In genomic region chr6:128836191-128836954, GRCm38 (mm10) we compare ENCODE assay signal across 23 mouse cellular contexts. TPM values are rescaled to one million over a fixed set of nuclear protein-coding genes. Genes with fewer than 3 reads are reported as not detected.
A peak's percentile ranks its signal among the peaks of the same experiment; 100 is the strongest.
DNase-seq lines count a peak whose midpoint lies in the region; ATAC-seq lines count a peak whose summit lies in the region.
"Had no signal": no experiment of that assay in that cellular context is flagged by ENCODE, and none has a peak within 500 bp of the region (broad histone marks: within the 10 kb centered on the region; RNA-seq: fewer than 3 reads in every experiment).

No protein-coding gene starts in this region.

- no peak for ATAC-seq in hindbrain, embryonic 13.5 days (ENCODE audit: low FRiP score)
- no peak for ATAC-seq in hindbrain, embryonic 11.5 days (ENCODE audit: low FRiP score)
- no peak for ATAC-seq in liver, embryonic 15.5 days (ENCODE audit: insufficient read depth)
- no peak for ATAC-seq in erythroid progenitor cell, adult 5-6 weeks (replicated peaks; ENCODE audit: low FRiP score, poor library complexity, severe bottlenecking)

- peak overlapping the region; percentile 67; the same call in 1 of the 2 replicates for H3K4me3 ChIP-seq in hindbrain, embryonic 13.5 days
- no peak overlapping the region for H3K4me3 ChIP-seq in hindbrain, embryonic 11.5 days (ENCODE audit: low read depth, low read length)
- no peak overlapping the region for H3K4me3 ChIP-seq in liver, embryonic 15.5 days (replicated peaks)

- DNase-seq in hindbrain, embryonic 11.5 days (ENCODE audit: low spot score) = no peak
- DNase-seq in CD4-positive helper T cell, adult 2 months (ENCODE audit: low read depth, low spot score) = peak; percentile 86
- peak; percentile 80 for DNase-seq in T-cell, adult 2 months (ENCODE audit: low spot score)
- no peak for DNase-seq in layer of hippocampus, postnatal 10 days (ENCODE audit: low spot score in 2 of 2)
- DNase-seq: cerebellum, postnatal 36 days; gastrocnemius, postnatal 36 days; heart, postnatal 4 days; kidney, adult 9 months; thymus, postnatal 36 days had no signal

- peaks cover 18% of the 10 kb centered on the region for H3K4me1 ChIP-seq in hindbrain, embryonic 13.5 days (replicated peaks)
- no peaks in the 10 kb centered on the region for H3K4me1 ChIP-seq in hindbrain, embryonic 11.5 days (replicated peaks; ENCODE audit: control insufficient read depth, insufficient read depth, low read length)
- peaks cover 41% of the 10 kb centered on the region for H3K4me1 ChIP-seq in liver, embryonic 15.5 days (replicated peaks)

- H3K9ac ChIP-seq in hindbrain, embryonic 13.5 days = no peak overlapping the region
- no peak overlapping the region for H3K9ac ChIP-seq in hindbrain, embryonic 11.5 days (ENCODE audit: low read depth, low read length)
- H3K9ac ChIP-seq in liver, embryonic 15.5 days = no peak overlapping the region
- H3K9ac ChIP-seq: limb, embryonic 13.5 days had no signal

- 71% methylated on average over 8 of the region's 8 CpGs for WGBS in hindbrain, embryonic 13.5 days
- WGBS in hindbrain, embryonic 11.5 days = 77% methylated on average over 8 of the region's 8 CpGs
- WGBS in liver, embryonic 15.5 days (ENCODE audit: insufficient replicate concordance) = 23% methylated on average over 8 of the region's 8 CpGs

- H3K36me3 ChIP-seq in hindbrain, embryonic 13.5 days = no peaks in the 10 kb centered on the region
- H3K36me3 ChIP-seq in hindbrain, embryonic 11.5 days (ENCODE audit: control insufficient read depth, insufficient read depth, low read length) = no peaks in the 10 kb centered on the region
- no peaks in the 10 kb centered on the region for H3K36me3 ChIP-seq in liver, embryonic 15.5 days (replicated peaks)
- H3K36me3 ChIP-seq: heart, embryonic 12.5 days; limb, embryonic 13.5 days had no signal

- no peaks in the 10 kb centered on the region for H3K9me3 ChIP-seq in hindbrain, embryonic 13.5 days
- no peaks in the 10 kb centered on the region for H3K9me3 ChIP-seq in hindbrain, embryonic 11.5 days (ENCODE audit: control insufficient read depth, low read length)
- H3K9me3 ChIP-seq in liver, embryonic 15.5 days (replicated peaks) = no peaks in the 10 kb centered on the region
- H3K9me3 ChIP-seq: heart, embryonic 12.5 days; limb, embryonic 13.5 days had no signal

- H3K27ac ChIP-seq in hindbrain, embryonic 13.5 days = no peak overlapping the region
- no peak overlapping the region for H3K27ac ChIP-seq in hindbrain, embryonic 11.5 days (ENCODE audit: low read depth, low read length)
- no peak overlapping the region for H3K27ac ChIP-seq in liver, embryonic 15.5 days (replicated peaks)

- no peak overlapping the region; the same call in 1 of the 2 replicates for H3K4me2 ChIP-seq in hindbrain, embryonic 13.5 days
- H3K4me2 ChIP-seq in hindbrain, embryonic 11.5 days (replicated peaks; ENCODE audit: low read depth, low read length) = no peak overlapping the region
- peak overlapping the region; percentile 15; the same call in 1 of the 2 replicates for H3K4me2 ChIP-seq in liver, embryonic 15.5 days

- no peaks in the 10 kb centered on the region for H3K27me3 ChIP-seq in hindbrain, embryonic 13.5 days
- no peaks in the 10 kb centered on the region for H3K27me3 ChIP-seq in hindbrain, embryonic 11.5 days (ENCODE audit: control insufficient read depth, insufficient read depth, low read length)
- no peaks in the 10 kb centered on the region for H3K27me3 ChIP-seq in liver, embryonic 15.5 days
- H3K27me3 ChIP-seq: heart, embryonic 12.5 days; limb, embryonic 13.5 days had no signal

RNA-seq across cellular contexts. Expression of gene Klrb1b, which starts 10.2 kb away (rescaled TPM):
- polyA plus RNA-seq in hindbrain, embryonic 13.5 days (2015; fragmentation: Nextera tagmentation; extraction: Ambion mirVana) = 0.08 TPM in 1 of 2 replicates, not detected in the other
- polyA plus RNA-seq in hindbrain, embryonic 11.5 days (2014; fragmentation: Nextera tagmentation; extraction: Ambion mirVana) = not detected in 2 replicates
- 0.18 and 0.23 TPM in 2 replicates for polyA plus RNA-seq in liver, embryonic 15.5 days (2015; fragmentation: Nextera tagmentation; extraction: Ambion mirVana)
- 2.9 TPM in 1 of 2 replicates, not detected in the other for total RNA-seq in erythroid progenitor cell, adult 5-6 weeks (2015; ENCODE audit: low replicate concordance)
- total RNA-seq in erythroid progenitor cell, adult 5-6 weeks (2017; ENCODE audit: low replicate concordance) = not detected in 2 replicates
- not detected for total RNA-seq in layer of hippocampus, postnatal 10 days (2021)
- total RNA-seq: gastrocnemius, postnatal 36 days; heart, postnatal 4 days; layer of hippocampus, adult 18-20 months; left cerebral cortex, adult 18-20 months; midbrain, postnatal 0 days had no signal
- polyA plus RNA-seq: C2C12; embryonic facial prominence, embryonic 11.5 days; heart, embryonic 12.5 days; limb, embryonic 13.5 days; midbrain, postnatal 0 days; neural tube, embryonic 14.5 days had no signal

RNA-seq across cellular contexts. Expression of gene Gm44511, which starts 10.3 kb away (rescaled TPM):
- polyA plus RNA-seq in hindbrain, embryonic 13.5 days (2015; fragmentation: Nextera tagmentation; extraction: Ambion mirVana) = not detected in 2 replicates
- polyA plus RNA-seq in hindbrain, embryonic 11.5 days (2014; fragmentation: Nextera tagmentation; extraction: Ambion mirVana) = not detected in 2 replicates
- not detected in 2 replicates for polyA plus RNA-seq in liver, embryonic 15.5 days (2015; fragmentation: Nextera tagmentation; extraction: Ambion mirVana)
- not detected in 2 replicates for total RNA-seq in erythroid progenitor cell, adult 5-6 weeks (2015; ENCODE audit: low replicate concordance)
- not detected in 2 replicates for total RNA-seq in erythroid progenitor cell, adult 5-6 weeks (2017; ENCODE audit: low replicate concordance)
- total RNA-seq in layer of hippocampus, postnatal 10 days (2021) = not detected
- total RNA-seq: gastrocnemius, postnatal 36 days; heart, postnatal 4 days; layer of hippocampus, adult 18-20 months; left cerebral cortex, adult 18-20 months; midbrain, postnatal 0 days had no signal
- polyA plus RNA-seq: C2C12; embryonic facial prominence, embryonic 11.5 days; heart, embryonic 12.5 days; limb, embryonic 13.5 days; lung, embryonic 16.5 days; midbrain, postnatal 0 days; neural tube, embryonic 14.5 days; stomach, postnatal 0 days had no signal

RNA-seq across cellular contexts. Expression of gene Klrb1c, which starts 47.4 kb away (rescaled TPM):
- not detected in 2 replicates for polyA plus RNA-seq in hindbrain, embryonic 13.5 days (2015; fragmentation: Nextera tagmentation; extraction: Ambion mirVana)
- 0.06 TPM in 1 of 2 replicates, not detected in the other for polyA plus RNA-seq in hindbrain, embryonic 11.5 days (2014; fragmentation: Nextera tagmentation; extraction: Ambion mirVana)
- polyA plus RNA-seq in liver, embryonic 15.5 days (2015; fragmentation: Nextera tagmentation; extraction: Ambion mirVana) = 0.25 and 0.37 TPM in 2 replicates
- total RNA-seq in erythroid progenitor cell, adult 5-6 weeks (2015; ENCODE audit: low replicate concordance) = 10.5 TPM in 1 of 2 replicates, not detected in the other
- 1.3 and 1.5 TPM in 2 replicates for total RNA-seq in erythroid progenitor cell, adult 5-6 weeks (2017; ENCODE audit: low replicate concordance)
- under 1 TPM in 1 of 2 experiments, not detected in 1; 0.20 TPM for total RNA-seq in layer of hippocampus, postnatal 10 days (2021)
- total RNA-seq: gastrocnemius, postnatal 36 days; heart, postnatal 4 days; layer of hippocampus, adult 18-20 months; left cerebral cortex, adult 18-20 months had no signal
- polyA plus RNA-seq: C2C12; embryonic facial prominence, embryonic 11.5 days; heart, embryonic 12.5 days; neural tube, embryonic 14.5 days; small intestine, adult 2 months had no signal

RNA-seq across cellular contexts. Expression of gene Clec2i, which starts 51.0 kb away (rescaled TPM):
- polyA plus RNA-seq in hindbrain, embryonic 13.5 days (2015; fragmentation: Nextera tagmentation; extraction: Ambion mirVana) = not detected in 2 replicates
- 0.08 TPM in 1 of 2 replicates, not detected in the other for polyA plus RNA-seq in hindbrain, embryonic 11.5 days (2014; fragmentation: Nextera tagmentation; extraction: Ambion mirVana)
- 0.17 and 0.25 TPM in 2 replicates for polyA plus RNA-seq in liver, embryonic 15.5 days (2015; fragmentation: Nextera tagmentation; extraction: Ambion mirVana)
- 3.2 and 4.6 TPM in 2 replicates for total RNA-seq in erythroid progenitor cell, adult 5-6 weeks (2015; ENCODE audit: low replicate concordance)
- 7.7 and 13.5 TPM in 2 replicates for total RNA-seq in erythroid progenitor cell, adult 5-6 weeks (2017; ENCODE audit: low replicate concordance)
- not detected for total RNA-seq in layer of hippocampus, postnatal 10 days (2021)
- total RNA-seq: heart, postnatal 4 days; layer of hippocampus, adult 18-20 months; left cerebral cortex, adult 18-20 months; midbrain, postnatal 0 days had no signal
- polyA plus RNA-seq: C2C12; embryonic facial prominence, embryonic 11.5 days; heart, embryonic 12.5 days; midbrain, postnatal 0 days; neural tube, embryonic 14.5 days; small intestine, adult 2 months had no signal

RNA-seq across cellular contexts. Expression of gene BC035044, which starts 54.6 kb away (rescaled TPM):
- polyA plus RNA-seq in hindbrain, embryonic 13.5 days (2015; fragmentation: Nextera tagmentation; extraction: Ambion mirVana) = 0.34 and 0.57 TPM in 2 replicates
- polyA plus RNA-seq in hindbrain, embryonic 11.5 days (2014; fragmentation: Nextera tagmentation; extraction: Ambion mirVana) = 0.77 and 0.80 TPM in 2 replicates
- 5.8 and 6.9 TPM in 2 replicates for polyA plus RNA-seq in liver, embryonic 15.5 days (2015; fragmentation: Nextera tagmentation; extraction: Ambion mirVana)
- 10.1 and 21.4 TPM in 2 replicates for total RNA-seq in erythroid progenitor cell, adult 5-6 weeks (2015; ENCODE audit: low replicate concordance)
- 19.9 and 20.8 TPM in 2 replicates for total RNA-seq in erythroid progenitor cell, adult 5-6 weeks (2017; ENCODE audit: low replicate concordance)
- 1 to 10 TPM; 1.6 to 1.7 TPM for total RNA-seq in layer of hippocampus, postnatal 10 days (2021)
- total RNA-seq: gastrocnemius, postnatal 36 days had no signal
- polyA plus RNA-seq: C2C12 had no signal

Comparison
In these comparisons a context has a peak if more than half of its experiments do, and no peak if none do; other contexts are left out.
1. DNase-seq: peak in CD4-positive helper T cell, adult 2 months (single experiment) and T-cell, adult 2 months (single experiment); none in hindbrain, embryonic 11.5 days (single experiment) and layer of hippocampus, postnatal 10 days (0 of 2).